Comparison of ENCODE assay signal across 25 mouse cellular contexts in the genomic region with DNA sequence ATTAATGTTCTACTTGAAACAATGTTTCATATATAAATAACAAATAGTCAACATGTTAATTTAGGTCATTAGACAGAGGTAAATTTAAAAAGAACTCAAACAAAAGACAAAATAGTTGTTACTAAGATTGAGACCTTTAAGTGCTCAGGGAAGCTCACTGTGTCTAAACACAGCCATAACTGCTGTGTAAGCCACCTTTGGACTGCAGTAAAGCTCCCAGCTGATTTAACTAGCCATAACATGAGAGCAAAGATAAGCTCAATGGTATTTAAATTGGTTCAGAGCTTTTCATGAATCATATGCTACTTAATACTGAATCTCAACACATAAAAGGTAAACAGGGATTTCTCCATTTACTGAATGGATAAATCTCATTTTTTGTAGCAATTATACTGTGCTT.
"Had no signal": no experiment of that assay in that cellular context is flagged by ENCODE, and none has a peak within 500 bp of the region (broad histone marks: within the 10 kb centered on the region; RNA-seq: fewer than 3 reads in every experiment).

No protein-coding gene starts in this region.

- H3K4me2 ChIP-seq: heart, embryonic 11.5 days; heart, embryonic 13.5 days; heart, embryonic 15.5 days; hindbrain, embryonic 13.5 days; hindbrain, embryonic 15.5 days; limb, embryonic 12.5 days; liver, embryonic 11.5 days; liver, embryonic 13.5 days had no signal

- H3K4me1 ChIP-seq: heart, embryonic 13.5 days; heart, embryonic 15.5 days; hindbrain, embryonic 13.5 days; hindbrain, embryonic 15.5 days; limb, embryonic 10.5 days; limb, embryonic 12.5 days; liver, embryonic 13.5 days had no signal

- H3K27me3 ChIP-seq: heart, embryonic 13.5 days; heart, embryonic 15.5 days; hindbrain, embryonic 13.5 days; hindbrain, embryonic 15.5 days; limb, embryonic 12.5 days; liver, embryonic 13.5 days had no signal

- ATAC-seq: forebrain, postnatal 0 days; hindbrain, postnatal 0 days had no signal

- H3K9me3 ChIP-seq: heart, embryonic 13.5 days; heart, embryonic 15.5 days; hindbrain, embryonic 13.5 days; hindbrain, embryonic 15.5 days; limb, embryonic 10.5 days; limb, embryonic 12.5 days; liver, embryonic 13.5 days had no signal

- DNase-seq: forebrain, postnatal 0 days; gastrocnemius, postnatal 14 days; gastrocnemius, postnatal 36 days; heart, adult 11 months; heart, adult 2 months; heart, postnatal 14 days; heart, postnatal 36 days; kidney, adult 11 months; kidney, adult 2 months; kidney, postnatal 10 days; kidney, postnatal 25 days; kidney, postnatal 4 days; layer of hippocampus, adult 9-11 months; liver; liver, embryonic 13.5 days had no signal

- H3K36me3 ChIP-seq: heart, embryonic 13.5 days; heart, embryonic 15.5 days; hindbrain, embryonic 13.5 days; hindbrain, embryonic 15.5 days; limb, embryonic 10.5 days; limb, embryonic 12.5 days; liver, embryonic 13.5 days had no signal

- H3K9ac ChIP-seq: forebrain, postnatal 0 days; heart, embryonic 13.5 days; heart, embryonic 15.5 days; hindbrain, embryonic 13.5 days; hindbrain, embryonic 15.5 days; limb, embryonic 12.5 days; liver, embryonic 13.5 days had no signal

- H3K27ac ChIP-seq: heart, adult 2 months; heart, embryonic 13.5 days; heart, embryonic 15.5 days; hindbrain, embryonic 13.5 days; hindbrain, embryonic 15.5 days; hindbrain, postnatal 0 days; left cerebral cortex, adult 2 months; limb, embryonic 10.5 days; limb, embryonic 12.5 days; liver, embryonic 13.5 days had no signal

- H3K4me3 ChIP-seq: heart, adult 2 months; heart, embryonic 13.5 days; heart, embryonic 15.5 days; hindbrain, embryonic 13.5 days; hindbrain, embryonic 15.5 days; left cerebral cortex, adult 2 months; limb, embryonic 10.5 days; limb, embryonic 12.5 days; liver, embryonic 13.5 days had no signal
